Mouse (Mus musculus) neural tube, embryonic 10.5 days (tissue): ENCODE results near the gene Oas1c.
"Not testable (repeated sequence)": the region's sequence is repeated elsewhere in the genome, so short reads cannot be mapped to it uniquely, and the experiment has no call there.

Experiments used
- DNase-seq: peaks from one replicate; pipeline ENCODE4 v3.0.0-alpha.2; 2017; ENCODE audit warnings: low spot score; ENCODE audit errors: extremely low spot score

Gene Oas1c

GRCm38 (mm10) chr5:120811951-120812819 lies at the start of gene Oas1c:
Gene Oas1c (minus strand): TSS chr5:120812514.
- DNase-seq = peak; percentile 61

GRCm38 (mm10) chr5:120861121-120861520 lies 48.8 kb upstream of the Oas1c start, which contains the start of gene Oas1h:
Gene Oas1h (plus strand): TSS chr5:120861421.
- DNase-seq = no peak

- DNase-seq = no peak
Measured at GRCm38 (mm10) chr5:120859241-120859640, 46.9 kb upstream of the Oas1c start.

- peak; percentile 20 for DNase-seq
Measured at GRCm38 (mm10) chr5:120849601-120850136, 37.4 kb upstream of the Oas1c start.

GRCm38 (mm10) chr5:120847067-120847466 lies 34.8 kb upstream of the Oas1c start, which contains the start of gene Oas1f:
Gene Oas1f (plus strand): TSS chr5:120847367.
- no peak for DNase-seq

GRCm38 (mm10) chr5:120844713-120845112 lies 32.4 kb upstream of the Oas1c start:
- DNase-seq = no peak

- peak; percentile 54 for DNase-seq
Measured at GRCm38 (mm10) chr5:120836731-120837585, 24.6 kb upstream of the Oas1c start.

- DNase-seq = no peak
Measured at GRCm38 (mm10) chr5:120833335-120834280, 21.3 kb upstream of the Oas1c start.

GRCm38 (mm10) chr5:120831031-120831430 lies 18.7 kb upstream of the Oas1c start:
- DNase-seq = no peak

- DNase-seq = no peak
Measured at GRCm38 (mm10) chr5:120818999-120819398, 6.7 kb upstream of the Oas1c start.

- peak; percentile 19 for DNase-seq
Measured at GRCm38 (mm10) chr5:120815949-120816348, 3.6 kb upstream of the Oas1c start.

- no peak for DNase-seq
Measured at GRCm38 (mm10) chr5:120813023-120813422, 709 bp upstream of the Oas1c start.

GRCm38 (mm10) chr5:120809171-120809570 lies 3.1 kb downstream of the Oas1c start:
- DNase-seq = no peak

- peak; percentile 60 for DNase-seq
Measured at GRCm38 (mm10) chr5:120806458-120806857, 5.9 kb downstream of the Oas1c start.

- no peak for DNase-seq
Measured at GRCm38 (mm10) chr5:120803596-120803995, 8.7 kb downstream of the Oas1c start.

GRCm38 (mm10) chr5:120798943-120799342 lies 13.4 kb downstream of the Oas1c start:
- DNase-seq = not testable (repeated sequence)

GRCm38 (mm10) chr5:120798147-120798546 lies 14.2 kb downstream of the Oas1c start:
- not testable (repeated sequence) for DNase-seq

- not testable (repeated sequence) for DNase-seq
Measured at GRCm38 (mm10) chr5:120795480-120796034, 16.8 kb downstream of the Oas1c start, which contains the start of gene Oas1e. Gene Oas1e (minus strand): TSS chr5:120795530.

- peak; percentile 43 for DNase-seq
Measured at GRCm38 (mm10) chr5:120793043-120793442, 19.3 kb downstream of the Oas1c start.

- DNase-seq = no peak
Measured at GRCm38 (mm10) chr5:120787042-120787441, 25.3 kb downstream of the Oas1c start.
